Mouse (Mus musculus): ENCODE data around the gene Rsu1.

DNA sequence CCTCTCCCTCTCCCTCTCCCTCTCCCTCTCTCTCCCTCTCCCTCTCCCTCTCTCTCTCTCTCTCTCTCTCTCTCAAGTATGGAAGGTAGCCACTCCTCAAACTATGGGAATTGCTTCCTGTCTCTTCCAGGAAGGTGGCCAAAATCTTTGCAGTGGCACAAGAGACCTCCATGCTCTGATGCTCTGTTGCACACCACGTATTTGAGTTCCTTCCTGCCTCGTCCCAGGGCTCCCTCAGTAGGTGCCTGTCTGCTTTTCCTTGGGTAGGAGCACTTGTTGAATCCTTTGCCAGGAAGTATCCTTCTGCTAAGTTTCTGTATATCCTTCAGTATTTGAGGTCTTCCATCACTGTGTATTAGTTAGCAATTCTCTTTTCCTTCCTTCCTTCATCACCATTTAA, 166.8 kb downstream of the Rsu1 start:
- no peak for TF ChIP-seq POLR2A (IDR thresholded peaks at IDR 0.05; ENCODE audit: insufficient read length, low read depth)
- no peak for TF ChIP-seq SRF (IDR thresholded peaks at IDR 0.05; ENCODE audit: control insufficient read depth, insufficient read length, low read depth)
- TF ChIP-seq TCF12 (IDR thresholded peaks at IDR 0.05; ENCODE audit: insufficient read depth, poor library complexity, severe bottlenecking): no peak
- no peak for TF ChIP-seq REST (IDR thresholded peaks at IDR 0.05; ENCODE audit: insufficient read depth, insufficient read length)
- TF ChIP-seq E2F4 (IDR thresholded peaks at IDR 0.05; ENCODE audit: insufficient read depth): no peak
- no peak for TF ChIP-seq MYOD1 (IDR thresholded peaks at IDR 0.05; ENCODE audit: control insufficient read depth in 1 of 3, insufficient read length in 2 of 3, low read depth in 2 of 3)
- no peak for TF ChIP-seq MYOG (IDR thresholded peaks at IDR 0.05; ENCODE audit: control insufficient read depth in 1 of 3, insufficient read depth in 1 of 3, insufficient read length in 2 of 3, low read depth in 2 of 3)
- no peak for TF ChIP-seq CEBPB (IDR thresholded peaks at IDR 0.05; ENCODE audit: insufficient read depth, poor library complexity, severe bottlenecking)
- TF ChIP-seq TCF3 (IDR thresholded peaks at IDR 0.05; ENCODE audit: insufficient read length, low read depth): no peak
- no peak for TF ChIP-seq USF1 (IDR thresholded peaks at IDR 0.05; ENCODE audit: low read depth)

Data from myocyte (in vitro differentiated cells).